Mouse (Mus musculus) kidney, embryonic 15.5 days (tissue): ENCODE measurements at regions not wholly inside any gene's neighbourhood (a gene's known extent, or its start where the extent isn't known, plus 50 kb on each side); places are given as distances from the start of the nearest gene placed in this dataset.

ENCODE experiments used
- ATAC-seq: fragments of 200-750 bp; cut with Nextera tagmentation; replicated peaks from 2 replicates; pipeline ENCODE4 v1.8.0; 2017; ENCODE audit warnings: moderate TSS enrichment; ENCODE audit not compliant: low FRiP score
- H3K27ac ChIP-seq: fragments of 300-500 bp; sonication (generic); 2 replicates; pipeline ENCODE4 v1.5.1; 2015; ENCODE audit warnings: mild to moderate bottlenecking, inconsistent platforms
- H3K27me3 ChIP-seq: fragments of 300-500 bp; sonication (generic); 2 replicates; pipeline ENCODE4 v1.6.1; 2015; ENCODE audit warnings: inconsistent platforms
- H3K36me3 ChIP-seq: fragments of 300-500 bp; sonication (generic); 2 replicates; pipeline ENCODE4 v1.6.1; 2015; ENCODE audit warnings: inconsistent platforms
- H3K4me1 ChIP-seq: fragments of 300-500 bp; sonication (generic); 2 replicates; pipeline ENCODE4 v1.6.1; 2015; ENCODE audit warnings: inconsistent platforms
- H3K4me2 ChIP-seq: fragments of 300-500 bp; sonication (generic); 2 replicates; pipeline ENCODE4 v1.6.1; 2015; ENCODE audit warnings: moderate library complexity, mild to moderate bottlenecking, inconsistent platforms
- H3K4me3 ChIP-seq: fragments of 300-500 bp; sonication (generic); replicated peaks from 2 replicates; pipeline ENCODE4 v1.5.1; 2015; ENCODE audit warnings: mild to moderate bottlenecking, inconsistent platforms
- H3K9ac ChIP-seq: fragments of 300-500 bp; sonication (generic); 2 replicates; pipeline ENCODE4 v1.6.1; 2015; ENCODE audit warnings: mild to moderate bottlenecking, inconsistent platforms
- H3K9me3 ChIP-seq: fragments of 300-500 bp; sonication (generic); replicated peaks from 2 replicates; pipeline ENCODE4 v1.6.1; 2016; ENCODE audit warnings: inconsistent platforms
- WGBS: fragments of 180-500 bp; shearing (Covaris S2); methylation state at CpG from one replicate; pipeline ENCODE4 v1.1.7; 2015; ENCODE audit warnings: mixed read lengths; 5-methylcytosine and 5-hydroxymethylcytosine counted together

DNA sequence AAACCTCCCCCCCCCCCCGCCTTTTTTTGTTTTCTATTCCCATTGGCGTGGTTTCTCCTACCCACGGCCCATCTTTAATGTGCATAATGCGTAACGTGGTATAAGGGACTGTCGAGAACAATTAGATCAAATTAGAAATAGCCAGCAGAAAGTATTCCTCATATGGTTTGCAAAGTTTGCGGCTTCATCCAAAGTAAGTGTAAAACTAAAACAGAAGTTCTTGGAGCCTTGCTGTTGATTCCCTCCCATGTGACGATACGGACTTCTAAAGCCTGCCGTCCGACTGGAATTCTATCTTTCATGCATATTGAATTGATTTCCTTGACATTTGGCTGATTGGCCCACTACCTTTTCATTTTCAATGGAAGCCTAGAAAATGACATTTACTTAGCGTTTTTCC, 128.7 kb upstream of the Fam241a start:
- WGBS, result 88% methylated on average over 12 of the region's 12 CpGs
- no peak overlapping the region for H3K4me2 ChIP-seq

DNA sequence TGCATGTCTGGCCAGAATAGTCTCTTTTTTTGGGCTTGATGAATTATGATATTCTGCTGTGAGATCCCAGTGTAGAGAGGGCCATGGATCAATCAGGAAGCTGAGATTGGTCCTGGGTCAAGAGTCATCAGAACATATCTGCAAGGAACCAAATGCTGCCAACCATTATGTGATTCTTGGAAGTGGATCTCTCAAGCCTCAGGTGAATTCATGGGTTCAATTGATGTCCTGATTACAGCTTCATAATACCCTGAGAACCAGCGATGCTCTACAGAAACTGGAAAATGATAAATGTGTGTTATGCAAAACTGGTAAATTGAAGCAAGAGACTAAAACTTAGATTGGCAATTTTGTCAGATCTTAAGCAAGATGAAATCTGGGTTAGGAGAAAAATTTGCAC, 118.8 kb upstream of the Fam241a start:
- no peak overlapping the region for H3K27ac ChIP-seq
- no peak overlapping the region for H3K9ac ChIP-seq
- H3K9me3 ChIP-seq, result no peaks in the 10 kb centered on the region
- H3K27me3 ChIP-seq, result no peaks in the 10 kb centered on the region
- no peak overlapping the region for H3K4me3 ChIP-seq
- no peak overlapping the region for H3K4me2 ChIP-seq
- WGBS, result 90% methylated on average over 1 of the region's 1 CpGs
- ATAC-seq, result no peak
- no peaks in the 10 kb centered on the region for H3K36me3 ChIP-seq
- no peaks in the 10 kb centered on the region for H3K4me1 ChIP-seq

More for the DNA sequence above, 128.7 kb upstream of the Fam241a start:
- Histone ChIP-seq H3K4me1 (no peaks in the 10 kb centered on the region), H3K27ac (no peak overlapping the region), H3K9ac (no peak overlapping the region), H3K9me3 (no peaks in the 10 kb centered on the region), H3K36me3 (no peaks in the 10 kb centered on the region), H3K4me3 (no peak overlapping the region), H3K27me3 (peaks cover 3% of the 10 kb centered on the region; the same call in 1 of the 2 replicates)
- ATAC-seq, result no peak

DNA sequence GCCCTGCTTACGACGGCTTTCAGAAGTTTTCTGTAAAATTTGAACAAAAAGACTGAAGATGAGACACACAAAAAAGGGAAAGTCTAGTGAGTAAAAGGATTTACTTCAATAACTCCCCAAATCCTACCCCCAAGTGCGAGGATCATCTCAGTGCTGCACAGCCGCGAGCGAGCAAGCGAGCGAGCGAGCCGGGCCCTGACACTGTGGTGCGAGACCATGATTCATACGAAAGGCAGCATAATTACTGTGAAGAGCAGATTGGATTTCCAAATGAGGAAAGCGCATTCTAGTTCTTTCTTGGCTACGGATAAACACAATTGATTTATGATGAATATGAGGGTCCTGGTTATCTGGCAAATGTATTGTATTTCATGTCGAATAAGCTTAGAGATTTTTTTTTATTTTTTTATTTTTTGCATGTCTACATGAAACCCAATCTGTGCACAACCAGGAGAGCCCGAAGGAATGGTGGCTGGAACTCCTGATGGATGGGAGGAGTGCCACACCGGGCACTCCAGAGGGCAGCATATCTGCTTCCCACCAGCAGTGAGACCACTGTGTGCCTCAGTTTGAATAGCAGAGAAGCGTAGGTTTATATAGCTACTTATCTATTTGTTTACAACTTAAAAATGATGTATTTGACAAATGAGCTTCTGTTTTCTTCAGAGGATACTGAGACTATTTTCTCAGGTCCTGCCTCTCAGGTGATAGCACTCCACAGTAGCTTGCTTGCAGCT, 106.9 kb upstream of the Fam241a start:
- no peak overlapping the region for H3K27ac ChIP-seq
- H3K4me2 ChIP-seq, result peak overlapping the region; percentile 36
- no peak overlapping the region for H3K4me3 ChIP-seq
- 39% methylated on average over 18 of the region's 18 CpGs for WGBS
- no peak for ATAC-seq
- H3K9ac ChIP-seq, result no peak overlapping the region
- no peaks in the 10 kb centered on the region for H3K27me3 ChIP-seq
- no peaks in the 10 kb centered on the region for H3K9me3 ChIP-seq
- H3K4me1 ChIP-seq, result peaks cover 13% of the 10 kb centered on the region; the same call in 1 of the 2 replicates
- no peaks in the 10 kb centered on the region for H3K36me3 ChIP-seq

DNA sequence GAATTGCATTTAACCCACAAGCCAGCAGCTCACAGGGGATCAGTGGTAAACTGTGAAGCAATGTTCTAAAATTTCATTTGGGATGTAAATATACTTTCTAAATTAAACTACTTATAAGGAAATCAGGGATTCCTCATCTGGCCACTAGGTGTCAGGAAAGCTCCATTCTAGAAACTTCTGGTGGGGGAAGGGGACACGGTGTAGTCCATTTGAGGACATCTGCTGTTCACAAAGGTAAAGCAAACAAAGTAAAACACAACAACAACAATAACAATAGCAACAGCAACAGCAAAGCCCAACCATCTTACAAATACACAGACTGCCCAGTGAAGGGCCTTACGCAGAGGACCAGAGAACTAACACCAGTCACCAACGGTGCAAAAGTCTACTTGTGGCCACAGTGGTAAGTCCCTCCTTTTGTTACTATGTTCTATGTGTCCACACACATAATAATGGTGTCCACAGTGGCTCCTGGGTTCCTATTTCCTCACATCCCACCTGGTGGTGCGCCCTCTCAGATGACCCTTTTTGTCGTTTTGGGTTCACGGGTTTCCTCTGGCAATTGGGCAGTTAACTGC, 105.9 kb upstream of the Fam241a start:
- Histone ChIP-seq H3K4me2 (no peak overlapping the region), H3K4me3 (no peak overlapping the region), H3K27ac (no peak overlapping the region), H3K9me3 (no peaks in the 10 kb centered on the region), H3K4me1 (peaks cover 13% of the 10 kb centered on the region; the same call in 1 of the 2 replicates), H3K27me3 (no peaks in the 10 kb centered on the region), H3K36me3 (no peaks in the 10 kb centered on the region), H3K9ac (no peak overlapping the region)
- WGBS, result 57% methylated on average over 6 of the region's 6 CpGs
- peak; percentile 88 for ATAC-seq

DNA sequence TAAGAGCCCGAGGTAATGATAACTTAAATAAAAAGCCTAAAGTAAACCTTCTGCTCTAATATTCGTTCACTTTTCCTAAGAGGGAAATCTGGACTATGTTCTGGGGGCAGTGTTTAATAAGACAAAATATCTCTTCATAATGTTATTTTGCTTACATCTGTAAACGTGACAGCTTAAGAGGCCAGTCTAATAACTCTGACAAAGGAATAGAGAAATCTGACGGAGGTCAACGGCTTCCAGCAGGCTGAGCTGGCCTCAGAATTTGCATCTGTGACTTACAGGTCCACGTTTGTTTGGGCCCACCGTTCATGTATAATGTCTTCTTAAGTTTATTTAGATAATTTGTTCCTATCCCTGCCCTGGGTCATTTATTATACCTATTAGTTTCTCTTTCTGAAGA, 99.6 kb upstream of the Fam241a start:
- Histone ChIP-seq H3K4me2 (no peak overlapping the region), H3K27ac (no peak overlapping the region), H3K4me1 (no peaks in the 10 kb centered on the region), H3K4me3 (no peak overlapping the region), H3K9ac (no peak overlapping the region), H3K27me3 (no peaks in the 10 kb centered on the region), H3K36me3 (no peaks in the 10 kb centered on the region), H3K9me3 (no peaks in the 10 kb centered on the region)
- WGBS, result 54% methylated on average over 7 of the region's 7 CpGs
- ATAC-seq, result no peak

DNA sequence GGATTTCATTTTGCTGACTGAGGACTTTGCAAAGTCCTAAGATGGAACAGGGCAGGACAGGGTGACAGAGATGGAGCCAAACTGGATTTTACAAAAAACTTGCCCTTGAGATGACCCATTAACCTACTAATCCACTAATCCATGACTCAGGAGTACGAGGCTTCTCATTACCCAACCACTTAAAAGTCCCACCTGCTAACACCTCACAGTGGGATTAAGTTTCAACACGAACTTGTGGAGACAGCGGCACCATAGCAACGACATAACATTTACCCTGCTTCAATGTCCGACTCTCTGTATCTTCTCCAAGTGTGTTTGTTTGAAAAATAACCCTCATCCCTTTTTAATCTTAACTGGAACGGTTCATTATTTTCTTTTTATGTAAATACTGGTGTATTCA, 91.5 kb upstream of the Fam241a start:
- H3K36me3 ChIP-seq, result no peaks in the 10 kb centered on the region
- H3K27ac ChIP-seq, result no peak overlapping the region
- WGBS, result 49% methylated on average over 6 of the region's 6 CpGs
- no peaks in the 10 kb centered on the region for H3K27me3 ChIP-seq
- H3K4me2 ChIP-seq, result no peak overlapping the region
- no peaks in the 10 kb centered on the region for H3K9me3 ChIP-seq
- no peak overlapping the region for H3K9ac ChIP-seq
- no peak overlapping the region for H3K4me3 ChIP-seq
- no peaks in the 10 kb centered on the region for H3K4me1 ChIP-seq
- ATAC-seq, result no peak

DNA sequence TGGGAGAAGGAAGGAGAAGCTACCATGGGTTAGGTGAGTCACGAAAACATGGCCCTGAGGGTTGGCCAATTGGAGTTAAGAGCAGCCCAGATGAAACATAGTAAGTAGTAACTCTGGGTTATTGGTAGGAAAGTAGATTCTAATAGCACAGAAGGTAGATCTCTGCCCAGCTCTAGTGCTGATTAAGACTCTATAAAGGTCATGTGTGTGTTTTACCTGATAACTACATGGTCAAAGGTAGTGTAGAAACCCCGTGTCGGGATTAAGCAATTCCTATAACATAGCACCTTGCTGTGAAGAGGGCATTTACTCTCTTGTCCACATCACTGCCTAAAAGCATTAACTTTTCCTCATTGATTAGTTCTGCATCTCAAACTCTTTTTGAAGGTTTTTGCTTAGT, 89.0 kb upstream of the Fam241a start:
- no peak overlapping the region for H3K27ac ChIP-seq
- no peak overlapping the region for H3K4me3 ChIP-seq
- no peaks in the 10 kb centered on the region for H3K27me3 ChIP-seq
- H3K4me1 ChIP-seq, result no peaks in the 10 kb centered on the region
- H3K9ac ChIP-seq, result no peak overlapping the region
- no peak overlapping the region for H3K4me2 ChIP-seq
- no peaks in the 10 kb centered on the region for H3K9me3 ChIP-seq
- no peak for ATAC-seq
- no peaks in the 10 kb centered on the region for H3K36me3 ChIP-seq
- WGBS, result 91% methylated on average over 3 of the region's 3 CpGs

DNA sequence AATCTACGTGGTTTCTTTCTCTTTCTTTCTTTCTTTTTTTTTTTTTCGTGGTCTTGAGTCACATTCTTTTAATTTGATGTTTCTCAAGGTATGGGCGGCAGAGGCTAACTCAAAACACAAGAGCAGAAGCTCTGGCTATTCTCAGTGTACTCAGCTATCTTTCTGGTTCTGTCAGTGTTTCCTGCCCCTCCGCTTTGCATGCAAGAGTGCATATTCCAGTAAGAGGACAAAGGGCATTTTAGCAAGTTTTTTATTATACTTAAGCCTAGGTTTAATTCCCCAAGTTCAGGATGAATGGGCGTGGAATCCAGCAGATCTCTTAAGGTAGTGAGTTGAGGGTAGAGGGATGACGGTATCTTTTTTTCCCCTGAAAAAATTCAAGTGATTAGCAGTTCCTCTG, 81.1 kb upstream of the Fam241a start:
- H3K27ac ChIP-seq, result no peak overlapping the region
- no peak for ATAC-seq
- 72% methylated on average over 6 of the region's 6 CpGs for WGBS

DNA sequence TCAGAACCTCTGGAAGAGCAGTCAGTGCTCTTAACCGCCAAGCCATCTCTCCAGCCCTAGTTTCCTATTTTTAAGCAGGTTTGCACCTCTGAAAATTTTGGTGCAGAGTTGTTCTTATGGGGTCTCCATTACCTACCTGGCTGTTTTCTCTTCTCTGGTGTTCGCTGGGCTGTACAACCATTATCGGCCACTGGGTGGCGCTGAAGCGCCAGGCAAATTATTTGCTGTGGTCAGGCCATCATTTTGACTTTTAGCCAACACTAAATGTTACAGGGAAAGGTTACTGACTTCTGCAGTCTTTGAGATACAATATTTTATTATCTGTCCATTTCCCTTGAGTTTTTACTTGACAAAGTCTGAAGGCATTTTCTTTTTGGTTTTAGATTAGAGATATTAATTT, 74.8 kb upstream of the Fam241a start:
- no peak overlapping the region for H3K4me3 ChIP-seq
- WGBS, result 5% methylated on average over 5 of the region's 5 CpGs
- ATAC-seq, result no peak
- H3K27ac ChIP-seq, result no peak overlapping the region
- H3K9ac ChIP-seq, result no peak overlapping the region
- no peak overlapping the region for H3K4me2 ChIP-seq
- no peaks in the 10 kb centered on the region for H3K9me3 ChIP-seq
- H3K4me1 ChIP-seq, result no peaks in the 10 kb centered on the region
- H3K27me3 ChIP-seq, result no peaks in the 10 kb centered on the region
- no peaks in the 10 kb centered on the region for H3K36me3 ChIP-seq

More for the DNA sequence above, 81.1 kb upstream of the Fam241a start:
- H3K27me3 ChIP-seq, result no peaks in the 10 kb centered on the region
- H3K9me3 ChIP-seq, result no peaks in the 10 kb centered on the region
- H3K4me1 ChIP-seq, result no peaks in the 10 kb centered on the region
- no peak overlapping the region for H3K4me3 ChIP-seq
- H3K4me2 ChIP-seq, result no peak overlapping the region
- H3K36me3 ChIP-seq, result no peaks in the 10 kb centered on the region
- no peak overlapping the region for H3K9ac ChIP-seq

DNA sequence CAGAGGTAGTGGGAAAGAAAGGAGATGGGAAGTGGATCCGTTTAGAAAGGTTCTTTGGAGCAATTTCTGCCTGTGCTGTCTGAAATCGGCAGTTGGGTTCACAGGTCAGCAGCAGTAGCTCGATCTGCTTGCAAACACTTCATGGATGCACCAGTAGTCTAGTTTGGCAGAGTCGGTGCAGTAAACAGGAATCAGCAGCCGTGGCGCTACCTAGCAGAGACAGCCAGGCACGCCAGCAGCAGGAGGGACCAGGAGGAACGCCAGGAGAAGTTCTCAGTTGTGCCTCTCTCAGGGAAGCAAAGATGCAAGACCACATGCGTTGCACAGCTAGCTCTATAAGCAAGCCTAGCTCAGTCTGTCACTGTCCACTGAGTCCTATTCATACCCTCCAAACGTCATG, 71.0 kb upstream of the Fam241a start:
- no peak overlapping the region for H3K9ac ChIP-seq
- H3K9me3 ChIP-seq, result no peaks in the 10 kb centered on the region
- no peaks in the 10 kb centered on the region for H3K27me3 ChIP-seq
- no peaks in the 10 kb centered on the region for H3K4me1 ChIP-seq
- no peak overlapping the region for H3K27ac ChIP-seq
- H3K4me2 ChIP-seq, result no peak overlapping the region
- 77% methylated on average over 10 of the region's 10 CpGs for WGBS
- no peaks in the 10 kb centered on the region for H3K36me3 ChIP-seq
- ATAC-seq, result no peak
- no peak overlapping the region for H3K4me3 ChIP-seq

DNA sequence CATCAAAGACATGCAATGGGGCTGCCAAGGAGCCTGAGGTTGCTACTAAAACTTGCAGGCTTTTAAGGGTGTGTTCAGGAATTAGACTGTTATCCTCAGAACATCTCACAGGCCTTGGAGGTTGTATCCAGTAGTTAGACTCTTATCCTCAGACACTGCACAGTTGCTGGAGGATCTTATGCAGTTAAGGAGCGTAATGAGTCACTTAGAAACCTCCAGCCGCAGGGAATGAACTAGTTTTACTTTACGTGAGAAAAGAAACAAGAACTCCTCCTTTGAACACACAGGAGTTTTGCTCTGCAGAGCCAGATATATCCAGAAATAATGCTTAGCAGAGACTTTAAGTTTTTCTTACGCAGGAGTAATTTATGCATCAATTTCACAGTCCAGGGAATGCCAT, 70.1 kb upstream of the Fam241a start:
- H3K4me2 ChIP-seq, result no peak overlapping the region
- no peak overlapping the region for H3K27ac ChIP-seq
- H3K4me3 ChIP-seq, result no peak overlapping the region
- H3K9me3 ChIP-seq, result no peaks in the 10 kb centered on the region
- H3K36me3 ChIP-seq, result no peaks in the 10 kb centered on the region
- no peak overlapping the region for H3K9ac ChIP-seq
- no peaks in the 10 kb centered on the region for H3K4me1 ChIP-seq
- 74% methylated on average over 4 of the region's 4 CpGs for WGBS
- no peaks in the 10 kb centered on the region for H3K27me3 ChIP-seq
- ATAC-seq, result no peak

DNA sequence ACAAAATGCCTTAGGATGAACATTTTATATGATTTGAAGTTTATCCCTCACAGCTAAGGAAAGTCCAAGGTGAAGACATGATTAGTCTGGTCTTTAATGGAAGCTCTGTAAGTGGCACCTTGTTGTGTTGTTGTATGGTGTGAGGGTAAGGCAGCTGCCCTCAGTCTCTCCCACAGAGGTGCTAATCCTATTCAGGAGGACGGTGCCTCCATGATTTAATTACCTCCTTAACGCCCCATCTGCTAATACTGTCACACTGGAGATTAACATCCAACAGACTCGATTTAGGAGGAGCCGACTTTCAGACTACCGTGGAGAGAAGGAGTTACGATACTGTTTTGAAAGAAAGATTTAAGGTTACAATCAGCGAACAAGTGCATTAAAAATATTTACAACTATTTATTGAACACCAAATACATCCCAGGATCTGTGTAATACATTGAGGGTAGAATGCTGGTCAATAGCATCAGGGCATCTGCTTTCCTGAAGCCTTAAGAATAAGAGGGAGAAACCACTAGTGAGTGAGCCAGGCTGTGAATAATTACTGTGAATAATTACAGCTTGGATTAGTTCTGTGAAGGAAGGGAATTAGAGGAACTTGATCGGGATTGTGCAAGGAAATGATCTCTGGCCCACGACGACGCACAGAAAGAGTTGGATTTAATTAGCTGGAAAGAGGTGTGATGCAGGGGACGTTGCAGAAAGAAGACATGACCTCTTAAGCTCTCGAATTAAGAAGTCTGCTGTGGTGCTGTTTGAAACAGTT, 63.0 kb upstream of the Fam241a start:
- H3K4me3 ChIP-seq, result no peak overlapping the region
- H3K9me3 ChIP-seq, result no peaks in the 10 kb centered on the region
- H3K4me1 ChIP-seq, result no peaks in the 10 kb centered on the region
- no peak overlapping the region for H3K27ac ChIP-seq
- 24% methylated on average over 13 of the region's 13 CpGs for WGBS
- no peaks in the 10 kb centered on the region for H3K27me3 ChIP-seq
- ATAC-seq, result no peak
- H3K9ac ChIP-seq, result no peak overlapping the region
- H3K36me3 ChIP-seq, result no peaks in the 10 kb centered on the region
- no peak overlapping the region for H3K4me2 ChIP-seq
